ENCODE assay signal across 20 mouse cellular contexts in the genomic region with DNA sequence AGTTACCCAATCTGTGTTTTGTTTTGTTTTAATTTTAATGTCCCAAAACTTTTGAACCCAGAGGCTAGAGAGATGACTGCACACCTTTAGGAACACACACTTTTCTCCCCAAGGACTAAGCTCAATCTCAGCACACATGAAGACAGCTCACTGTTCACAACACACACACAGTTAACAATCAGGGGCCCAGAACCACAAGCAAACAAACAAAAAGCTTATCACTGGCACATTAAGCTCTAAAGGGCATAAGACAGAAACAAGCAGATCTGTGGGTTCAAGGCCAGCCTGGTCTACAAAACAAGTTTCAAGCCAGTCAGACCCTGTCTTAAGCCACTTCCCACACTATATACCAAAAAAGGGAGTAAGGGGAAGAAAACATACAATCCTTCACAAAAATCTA. TPM values are rescaled to one million over a fixed set of nuclear protein-coding genes. Genes with fewer than 3 reads are reported as not detected.
DNase-seq lines count a peak whose midpoint lies in the region; ATAC-seq and TF ChIP-seq lines count a peak whose summit lies in the region.
"Had no signal": no experiment of that assay in that cellular context is flagged by ENCODE, and none has a peak within 500 bp of the region (broad histone marks: within the 10 kb centered on the region; RNA-seq: fewer than 3 reads in every experiment).

No protein-coding gene starts in this region.

- TF ChIP-seq CTCF in gastrocnemius, adult 2 months (IDR thresholded peaks at IDR 0.05): no peak

- no peaks in the 10 kb centered on the region for H3K27me3 ChIP-seq in embryonic facial prominence, embryonic 15.5 days
- H3K27me3 ChIP-seq in embryonic facial prominence, embryonic 10.5 days (replicated peaks; ENCODE audit: low read depth, poor library complexity, severe bottlenecking): no peaks in the 10 kb centered on the region
- no peaks in the 10 kb centered on the region for H3K27me3 ChIP-seq in megakaryocyte, embryonic 14.5 days (replicated peaks)
- H3K27me3 ChIP-seq in liver, embryonic 12.5 days (replicated peaks): no peaks in the 10 kb centered on the region
- no peaks in the 10 kb centered on the region for H3K27me3 ChIP-seq in stomach, embryonic 15.5 days (replicated peaks)
- H3K27me3 ChIP-seq: hindbrain, embryonic 15.5 days; limb, embryonic 12.5 days; Patski had no signal

- H3K4me3 ChIP-seq in embryonic facial prominence, embryonic 15.5 days (replicated peaks): no peak overlapping the region
- no peak overlapping the region for H3K4me3 ChIP-seq in embryonic facial prominence, embryonic 10.5 days
- peak overlapping the region; percentile 78 for H3K4me3 ChIP-seq in megakaryocyte, embryonic 14.5 days (replicated peaks)
- no peak overlapping the region for H3K4me3 ChIP-seq in liver, embryonic 12.5 days
- no peak overlapping the region for H3K4me3 ChIP-seq in stomach, embryonic 15.5 days (replicated peaks)
- no peak overlapping the region for H3K4me3 ChIP-seq in gastrocnemius, adult 2 months
- H3K4me3 ChIP-seq: hindbrain, embryonic 15.5 days; limb, embryonic 12.5 days had no signal

- no peaks in the 10 kb centered on the region for H3K36me3 ChIP-seq in embryonic facial prominence, embryonic 15.5 days
- peaks cover 14% of the 10 kb centered on the region for H3K36me3 ChIP-seq in embryonic facial prominence, embryonic 10.5 days (replicated peaks)
- H3K36me3 ChIP-seq in megakaryocyte, embryonic 14.5 days (replicated peaks; ENCODE audit: low read length): peaks cover 9% of the 10 kb centered on the region
- H3K36me3 ChIP-seq in liver, embryonic 12.5 days: no peaks in the 10 kb centered on the region; the same call in 1 of the 2 replicates
- H3K36me3 ChIP-seq in stomach, embryonic 15.5 days: no peaks in the 10 kb centered on the region
- H3K36me3 ChIP-seq: hindbrain, embryonic 15.5 days; limb, embryonic 12.5 days had no signal

- intact Hi-C loops in gastrocnemius, adult 2 months (cut with DNase I): no loop called here

- no peaks in the 10 kb centered on the region for H3K9me3 ChIP-seq in embryonic facial prominence, embryonic 15.5 days (replicated peaks)
- H3K9me3 ChIP-seq in embryonic facial prominence, embryonic 10.5 days: no peaks in the 10 kb centered on the region
- H3K9me3 ChIP-seq in megakaryocyte, embryonic 14.5 days: no peaks in the 10 kb centered on the region
- no peaks in the 10 kb centered on the region for H3K9me3 ChIP-seq in liver, embryonic 12.5 days (replicated peaks)
- H3K9me3 ChIP-seq in stomach, embryonic 15.5 days: no peaks in the 10 kb centered on the region
- H3K9me3 ChIP-seq: hindbrain, embryonic 15.5 days; limb, embryonic 12.5 days had no signal

- H3K4me2 ChIP-seq in embryonic facial prominence, embryonic 15.5 days (replicated peaks): no peak overlapping the region
- H3K4me2 ChIP-seq in liver, embryonic 12.5 days: peak overlapping the region; percentile 9; the same call in 1 of the 2 replicates
- no peak overlapping the region for H3K4me2 ChIP-seq in stomach, embryonic 15.5 days
- H3K4me2 ChIP-seq: hindbrain, embryonic 15.5 days; limb, embryonic 12.5 days had no signal

- H3K4me1 ChIP-seq in embryonic facial prominence, embryonic 15.5 days: peaks cover 29% of the 10 kb centered on the region
- H3K4me1 ChIP-seq in embryonic facial prominence, embryonic 10.5 days: peaks cover 18% of the 10 kb centered on the region
- peaks cover 98% of the 10 kb centered on the region for H3K4me1 ChIP-seq in megakaryocyte, embryonic 14.5 days
- peaks cover 86% of the 10 kb centered on the region for H3K4me1 ChIP-seq in liver, embryonic 12.5 days
- H3K4me1 ChIP-seq in stomach, embryonic 15.5 days: peaks cover 26% of the 10 kb centered on the region

- no peak for ATAC-seq in embryonic facial prominence, embryonic 15.5 days (ENCODE audit: insufficient number of reproducible peaks, low FRiP score, low TSS enrichment, low read depth)
- no peak for ATAC-seq in megakaryocyte, adult 5-6 weeks (ENCODE audit: poor library complexity, severe bottlenecking)
- ATAC-seq in liver, embryonic 12.5 days: no peak
- no peak for ATAC-seq in stomach, embryonic 15.5 days (ENCODE audit: insufficient read depth, low FRiP score, low read depth)
- ATAC-seq: Patski had no signal

- H3K9ac ChIP-seq in embryonic facial prominence, embryonic 15.5 days: no peak overlapping the region
- no peak overlapping the region for H3K9ac ChIP-seq in liver, embryonic 12.5 days
- H3K9ac ChIP-seq in stomach, embryonic 15.5 days: no peak overlapping the region
- H3K9ac ChIP-seq: hindbrain, embryonic 15.5 days; limb, embryonic 12.5 days had no signal

- no peak for DNase-seq in embryonic facial prominence, embryonic 10.5 days (ENCODE audit: low spot score)
- DNase-seq in gastrocnemius, adult 2 months: no peak
- DNase-seq in gastrocnemius, adult 8-10 months (ENCODE audit: low spot score in 2 of 2): no peak
- DNase-seq: adrenal gland, postnatal 36 days; cerebellum, adult 11 months; cerebellum, postnatal 25 days; gastrocnemius, postnatal 14 days; kidney, adult 18-20 months; kidney, postnatal 4 days; layer of hippocampus, postnatal 36 days; lung, postnatal 4 days; midbrain, embryonic 14.5 days had no signal

- 0 out of 2 replicates have a peak overlapping the region, but pooled peaks have one; percentile 7 for H3K27ac ChIP-seq in embryonic facial prominence, embryonic 15.5 days (replicated peaks)
- no peak overlapping the region for H3K27ac ChIP-seq in embryonic facial prominence, embryonic 10.5 days (replicated peaks)
- peak overlapping the region; percentile 64 for H3K27ac ChIP-seq in liver, embryonic 12.5 days
- peak overlapping the region; percentile 31; the same call in 1 of the 2 replicates for H3K27ac ChIP-seq in stomach, embryonic 15.5 days
- H3K27ac ChIP-seq in gastrocnemius, adult 2 months: no peak overlapping the region
- H3K27ac ChIP-seq: hindbrain, embryonic 15.5 days; limb, embryonic 12.5 days had no signal

RNA-seq across cellular contexts. Expression of a gene that starts 8.6 kb away (rescaled TPM):
- 56.3 and 69.1 TPM in 2 replicates for polyA plus RNA-seq in embryonic facial prominence, embryonic 15.5 days (2015; fragmentation: Nextera tagmentation; extraction: Ambion mirVana)
- polyA plus RNA-seq in embryonic facial prominence, embryonic 10.5 days (2016; fragmentation: Nextera tagmentation; extraction: Ambion mirVana): 41.2 and 49.2 TPM in 2 replicates
- 46.9 and 49.4 TPM in 2 replicates for polyA plus RNA-seq in megakaryocyte, embryonic 14.5 days (2012; ENCODE audit: insufficient read depth, low replicate concordance)
- 86.2 and 87.9 TPM in 2 replicates for total RNA-seq in megakaryocyte, adult 5-6 weeks (2015)
- 90.5 and 102 TPM in 2 replicates for total RNA-seq in megakaryocyte, adult 5-6 weeks (2017)
- polyA plus RNA-seq in liver, embryonic 12.5 days (2016; fragmentation: Nextera tagmentation; extraction: Ambion mirVana): 43.9 and 44.0 TPM in 2 replicates
- 63.9 and 67.3 TPM in 2 replicates for polyA plus RNA-seq in stomach, embryonic 15.5 days (2015; fragmentation: Nextera tagmentation; extraction: Ambion mirVana)
- 10 to 100 TPM; 60.3 to 62.1 TPM for total RNA-seq in gastrocnemius, adult 2 months (2021)
- total RNA-seq in gastrocnemius, adult 8-10 months (2022): 10 to 100 TPM; 55.0 to 63.5 (median 62.4) TPM

RNA-seq across cellular contexts. Expression of a gene that starts 29.3 kb away (rescaled TPM):
- polyA plus RNA-seq in embryonic facial prominence, embryonic 15.5 days (2015; fragmentation: Nextera tagmentation; extraction: Ambion mirVana): 40.8 and 41.5 TPM in 2 replicates
- polyA plus RNA-seq in embryonic facial prominence, embryonic 10.5 days (2016; fragmentation: Nextera tagmentation; extraction: Ambion mirVana): 51.3 and 54.5 TPM in 2 replicates
- 9.5 and 14.6 TPM in 2 replicates for polyA plus RNA-seq in megakaryocyte, embryonic 14.5 days (2012; ENCODE audit: insufficient read depth, low replicate concordance)
- total RNA-seq in megakaryocyte, adult 5-6 weeks (2015): 39.2 and 40.0 TPM in 2 replicates
- total RNA-seq in megakaryocyte, adult 5-6 weeks (2017): 34.3 and 56.2 TPM in 2 replicates
- 40.0 TPM in 2 replicates for polyA plus RNA-seq in liver, embryonic 12.5 days (2016; fragmentation: Nextera tagmentation; extraction: Ambion mirVana)
- polyA plus RNA-seq in stomach, embryonic 15.5 days (2015; fragmentation: Nextera tagmentation; extraction: Ambion mirVana): 48.2 and 50.7 TPM in 2 replicates
- total RNA-seq in gastrocnemius, adult 2 months (2021): 10 to 100 TPM; 67.4 to 74.9 TPM
- 10 to 100 TPM; 74.1 to 81.0 (median 77.4) TPM for total RNA-seq in gastrocnemius, adult 8-10 months (2022)

Comparison
In these comparisons a context has a peak if more than half of its experiments do, and no peak if none do; other contexts are left out.
1. H3K27ac ChIP-seq: peak in embryonic facial prominence, embryonic 15.5 days (single experiment), liver, embryonic 12.5 days (single experiment) and stomach, embryonic 15.5 days (single experiment); none in embryonic facial prominence, embryonic 10.5 days (single experiment) and gastrocnemius, adult 2 months (single experiment).